Mouse (Mus musculus): ENCODE results near the gene Zmym5. TPM values are rescaled to one million over a fixed set of nuclear protein-coding genes. Genes with fewer than 3 reads are reported as not detected.
"Not testable (repeated sequence)": the region's sequence is repeated elsewhere in the genome, so short reads cannot be mapped to it uniquely, and the experiment has no call there.

Zmym5 gene
- 33.8 and 34.5 TPM in 2 replicates for polyA plus RNA-seq (2016; fragmentation: Nextera tagmentation; extraction: Ambion mirVana)

DNA sequence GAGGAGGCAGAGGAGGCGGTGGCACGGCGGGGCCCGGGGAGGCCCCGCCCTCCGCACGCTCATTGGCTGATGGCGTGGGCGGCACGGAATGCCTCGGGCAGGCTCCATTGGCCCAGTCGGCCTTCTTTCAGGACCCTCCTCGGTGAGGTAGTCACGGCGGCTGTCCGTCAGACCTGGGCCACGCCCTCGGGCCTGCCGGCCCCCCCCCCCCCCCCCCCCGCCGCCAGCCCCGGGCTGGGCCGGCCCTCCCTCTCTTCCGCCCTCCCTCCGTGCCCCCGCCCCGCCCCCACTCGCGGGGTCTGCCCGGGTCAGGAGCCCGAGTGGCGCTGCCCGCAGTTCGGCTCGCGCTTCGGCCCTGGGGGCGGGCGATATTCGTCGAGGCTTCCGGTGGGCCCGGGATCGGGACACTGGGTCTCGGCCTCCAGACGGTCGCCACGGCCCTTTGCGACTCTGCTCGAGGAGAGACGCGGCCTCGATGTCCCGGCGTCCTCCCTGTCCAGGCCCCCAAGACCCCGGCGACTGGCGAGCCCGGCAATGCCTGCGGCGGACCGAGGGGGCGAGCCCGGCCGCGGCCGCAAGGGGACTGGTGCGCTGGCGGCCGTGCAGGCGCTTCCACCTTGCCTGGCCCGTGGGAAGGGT is at the start of gene Zmym5:
TSS of gene Zmym5 (minus strand) at position 16 of the 639 bp plus-strand sequence.
- H3K9ac ChIP-seq (replicated peaks): peak within 1 kb of the TSS; percentile 84
- not testable (repeated sequence) for H3K36me3 ChIP-seq, H3K9me3 ChIP-seq, H3K27me3 ChIP-seq
- under 1% methylated on average over 33 of the region's 72 CpGs for WGBS
- peak within 1 kb of the TSS; percentile 97 for H3K27ac ChIP-seq
- peak; percentile 97 for ATAC-seq (ENCODE audit: insufficient number of reproducible peaks, insufficient read depth, low FRiP score, low TSS enrichment, low read depth)
- peaks cover 15% of the 10 kb centered on the region; the same call in 1 of the 2 replicates for H3K4me1 ChIP-seq (replicated peaks)
- H3K4me2 ChIP-seq: peak within 1 kb of the TSS; percentile 65
- peak within 1 kb of the TSS; percentile 76 for H3K4me3 ChIP-seq (replicated peaks)

DNA sequence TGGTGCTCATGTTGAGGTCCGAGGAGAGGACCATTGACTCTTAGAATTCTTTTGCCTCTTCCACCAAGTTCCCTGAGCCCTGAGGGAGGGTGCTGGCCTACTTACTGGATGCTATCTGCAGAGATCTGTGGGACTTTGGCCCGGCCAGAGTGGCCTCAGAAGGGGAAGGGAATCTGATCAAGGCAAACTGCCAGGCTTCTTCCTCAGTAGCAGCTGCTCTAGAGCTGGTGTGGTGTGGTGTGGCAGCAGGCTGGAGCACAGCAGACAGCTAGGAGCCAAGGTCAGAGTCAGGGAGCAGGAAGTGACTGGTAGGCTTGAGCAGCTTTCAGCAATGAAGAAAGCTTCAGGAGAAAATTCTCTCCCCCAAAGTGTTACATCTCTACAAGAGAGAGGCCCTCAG is 38.2 kb upstream of the Zmym5 start:
- 79% methylated on average over 2 of the region's 2 CpGs for WGBS

DNA sequence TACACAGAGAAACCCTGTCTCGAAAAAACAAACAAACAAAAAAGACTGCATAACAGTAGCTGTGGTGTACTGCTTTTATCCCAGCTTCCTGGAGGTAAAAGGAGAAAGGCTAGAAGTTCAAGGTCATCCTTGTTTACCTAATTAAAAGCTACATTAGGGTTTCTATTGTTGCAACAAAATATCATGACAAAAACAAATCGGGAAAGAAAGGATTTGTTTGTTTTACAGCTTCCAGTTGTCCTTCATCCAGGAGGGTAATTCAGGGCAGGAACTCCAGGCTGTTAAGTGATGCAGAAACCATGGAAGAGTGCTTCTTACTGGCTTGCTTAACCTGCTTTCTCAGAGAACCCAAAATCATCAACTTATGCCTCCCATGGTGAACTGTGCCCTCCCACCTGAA is 36.8 kb upstream of the Zmym5 start:
- H3K9me3 ChIP-seq: peaks cover 4% of the 10 kb centered on the region; the same call in 1 of the 2 replicates
- no peaks in the 10 kb centered on the region for H3K36me3 ChIP-seq
- WGBS: 57% methylated on average over 2 of the region's 2 CpGs
- no peak overlapping the region for H3K27ac ChIP-seq
- no peak overlapping the region for H3K4me2 ChIP-seq
- H3K4me3 ChIP-seq (replicated peaks): no peak overlapping the region
- ATAC-seq (ENCODE audit: insufficient number of reproducible peaks, insufficient read depth, low FRiP score, low TSS enrichment, low read depth): no peak
- no peak overlapping the region for H3K9ac ChIP-seq (replicated peaks)
- peaks cover 9% of the 10 kb centered on the region for H3K4me1 ChIP-seq (replicated peaks)
- no peaks in the 10 kb centered on the region for H3K27me3 ChIP-seq

More for the DNA sequence above, 38.2 kb upstream of the Zmym5 start:
- Histone ChIP-seq H3K27ac (no peak overlapping the region), H3K27me3 (no peaks in the 10 kb centered on the region), H3K4me1 (replicated peaks) (peaks cover under 1% of the 10 kb centered on the region; the same call in 1 of the 2 replicates), H3K9me3 (peaks cover 18% of the 10 kb centered on the region), H3K4me3 (replicated peaks) (no peak overlapping the region), H3K9ac (replicated peaks) (no peak overlapping the region), H3K36me3 (no peaks in the 10 kb centered on the region), H3K4me2 (no peak overlapping the region)
- no peak for ATAC-seq (ENCODE audit: insufficient number of reproducible peaks, insufficient read depth, low FRiP score, low TSS enrichment, low read depth)

DNA sequence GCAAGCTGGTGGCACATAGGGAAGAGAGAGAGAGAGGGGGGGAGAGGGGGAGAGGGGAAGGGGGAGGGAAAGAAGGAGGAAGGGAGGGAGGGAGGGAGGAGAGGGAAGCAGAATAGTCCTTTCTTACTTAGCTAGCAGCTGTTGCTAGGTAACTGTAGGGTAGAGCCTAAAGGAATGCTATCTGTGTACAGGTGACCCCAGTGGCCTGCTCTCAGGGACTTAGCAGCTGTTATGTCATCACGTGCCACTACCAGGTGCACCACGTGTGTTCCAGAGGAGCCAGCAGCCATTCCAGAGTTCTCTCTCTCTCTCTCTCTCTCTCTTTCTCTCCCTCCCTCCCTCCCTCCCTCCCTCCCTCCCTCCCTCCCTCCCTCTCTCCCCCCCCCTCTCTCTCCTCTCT is 33.0 kb upstream of the Zmym5 start:
- Histone ChIP-seq H3K9ac (replicated peaks) (no peak overlapping the region), H3K4me2 (no peak overlapping the region), H3K36me3 (no peaks in the 10 kb centered on the region), H3K9me3 (no peaks in the 10 kb centered on the region), H3K4me3 (replicated peaks) (no peak overlapping the region), H3K4me1 (replicated peaks) (peaks cover 9% of the 10 kb centered on the region), H3K27me3 (no peaks in the 10 kb centered on the region), H3K27ac (no peak overlapping the region)
- WGBS: 27% methylated on average over 2 of the region's 2 CpGs
- no peak for ATAC-seq (ENCODE audit: insufficient number of reproducible peaks, insufficient read depth, low FRiP score, low TSS enrichment, low read depth)

DNA sequence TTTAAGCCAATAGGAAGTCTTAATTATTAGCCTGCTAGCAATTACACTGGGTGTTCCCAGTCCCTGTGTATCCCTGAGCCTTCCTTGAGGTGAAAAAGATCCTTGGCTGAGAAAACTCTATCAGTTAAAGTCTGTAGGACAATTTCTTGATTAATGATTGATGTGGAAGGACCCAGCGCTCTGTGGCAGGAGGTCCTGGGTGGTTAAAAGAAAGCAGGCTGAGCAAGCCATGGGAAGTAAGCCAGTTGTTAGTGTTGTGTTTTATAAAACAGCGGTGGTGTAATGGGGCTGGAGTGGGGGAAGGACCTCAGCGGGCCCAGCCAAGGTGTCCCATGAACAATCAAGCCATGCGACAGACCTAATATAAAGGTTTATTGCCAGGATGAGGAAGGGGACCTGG is 32.5 kb upstream of the Zmym5 start:
- Histone ChIP-seq H3K4me2 (no peak overlapping the region), H3K27me3 (no peaks in the 10 kb centered on the region), H3K9me3 (no peaks in the 10 kb centered on the region), H3K4me3 (replicated peaks) (no peak overlapping the region), H3K36me3 (no peaks in the 10 kb centered on the region), H3K27ac (no peak overlapping the region), H3K4me1 (replicated peaks) (peaks cover 9% of the 10 kb centered on the region), H3K9ac (replicated peaks) (no peak overlapping the region)
- WGBS: 40% methylated on average over 4 of the region's 4 CpGs
- no peak for ATAC-seq (ENCODE audit: insufficient number of reproducible peaks, insufficient read depth, low FRiP score, low TSS enrichment, low read depth)

DNA sequence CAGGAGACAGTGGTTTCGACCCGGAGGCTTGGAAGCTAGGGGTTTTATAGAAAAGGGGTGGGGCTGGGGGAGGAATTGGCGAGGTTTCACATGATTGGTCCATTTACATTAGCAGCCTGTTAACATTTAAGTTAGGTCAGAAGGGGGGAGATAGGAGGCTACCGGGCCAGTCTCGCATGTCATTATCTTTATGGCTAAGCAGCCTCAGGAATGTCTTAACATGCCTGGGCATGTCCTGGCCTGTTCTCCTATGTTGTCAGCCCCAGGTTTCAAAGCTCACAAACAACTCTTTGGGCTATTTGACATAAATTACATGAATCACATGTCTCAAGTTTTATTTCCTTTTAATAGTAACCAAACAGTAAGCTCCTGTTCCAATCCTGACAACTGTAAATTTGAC is 23.1 kb upstream of the Zmym5 start:
- WGBS: 82% methylated on average over 5 of the region's 5 CpGs
- H3K27me3 ChIP-seq; H3K9me3 ChIP-seq; H3K36me3 ChIP-seq; ATAC-seq (ENCODE audit: insufficient number of reproducible peaks, insufficient read depth, low FRiP score, low TSS enrichment, low read depth); H3K4me3 ChIP-seq (replicated peaks); H3K9ac ChIP-seq (replicated peaks); H3K27ac ChIP-seq; H3K4me2 ChIP-seq: not testable (repeated sequence)
- H3K4me1 ChIP-seq (replicated peaks): peaks cover 13% of the 10 kb centered on the region

DNA sequence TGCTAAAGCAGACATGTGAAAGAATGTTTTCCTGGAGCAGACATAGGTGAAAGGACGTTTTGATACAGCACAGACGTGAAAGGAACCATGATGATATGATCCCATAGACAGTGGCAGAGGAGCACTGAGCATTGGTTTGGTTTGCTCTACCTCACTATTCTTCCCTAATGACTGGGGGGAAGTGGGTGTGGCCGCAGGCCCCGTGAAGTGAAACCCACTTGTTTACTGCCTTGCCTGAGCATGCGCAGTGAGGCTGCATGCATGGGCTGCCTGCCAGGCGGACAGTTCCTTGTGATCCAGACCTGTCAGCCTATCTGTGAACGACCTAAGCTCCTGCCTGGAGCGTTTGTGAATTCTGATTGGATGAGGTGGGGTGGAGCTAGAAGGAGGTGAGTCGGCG is 21.7 kb upstream of the Zmym5 start:
- WGBS: 69% methylated on average over 10 of the region's 10 CpGs
- Histone ChIP-seq H3K4me1 (replicated peaks) (peaks cover 13% of the 10 kb centered on the region), H3K27ac (peak overlapping the region; percentile 64; the same call in 1 of the 2 replicates)
- not testable (repeated sequence) for H3K4me3 ChIP-seq (replicated peaks); H3K4me2 ChIP-seq; H3K9ac ChIP-seq (replicated peaks); H3K27me3 ChIP-seq; H3K36me3 ChIP-seq; ATAC-seq (ENCODE audit: insufficient number of reproducible peaks, insufficient read depth, low FRiP score, low TSS enrichment, low read depth); H3K9me3 ChIP-seq

DNA sequence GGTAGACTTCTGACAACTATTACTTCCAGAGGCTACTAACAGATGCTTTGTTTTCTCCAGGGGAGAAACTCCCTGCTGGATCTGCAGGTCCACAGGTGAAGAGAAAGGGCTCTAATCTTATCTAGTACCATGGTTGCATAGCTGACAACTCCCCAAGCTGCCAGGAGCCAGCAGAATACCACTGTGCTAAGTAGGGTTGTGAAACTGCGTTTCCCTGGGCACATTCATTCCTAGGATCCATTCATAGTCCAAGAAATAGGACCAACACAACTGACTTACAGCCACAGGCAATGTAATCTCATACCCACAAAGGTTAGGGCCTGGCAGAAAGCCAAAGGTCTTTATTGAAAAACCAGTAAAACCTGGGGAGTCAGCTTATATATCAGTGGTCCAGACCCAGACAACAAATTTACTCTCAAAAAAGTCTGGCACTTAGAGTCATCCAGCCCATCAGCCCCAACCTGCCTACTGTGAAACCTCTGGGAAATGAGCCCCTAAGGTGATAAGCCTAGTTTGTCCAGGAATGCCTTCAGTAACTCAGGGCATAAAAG is 21.1 kb upstream of the Zmym5 start:
- Histone ChIP-seq H3K27me3 (no peaks in the 10 kb centered on the region), H3K4me1 (replicated peaks) (peaks cover 13% of the 10 kb centered on the region), H3K9ac (replicated peaks) (no peak overlapping the region), H3K4me2 (no peak overlapping the region), H3K27ac (peak overlapping the region; percentile 64; the same call in 1 of the 2 replicates), H3K9me3 (0 out of 2 replicates have a peak, but pooled peaks cover 10% of the 10 kb centered on the region), H3K36me3 (no peaks in the 10 kb centered on the region), H3K4me3 (replicated peaks) (no peak overlapping the region)
- ATAC-seq (ENCODE audit: insufficient number of reproducible peaks, insufficient read depth, low FRiP score, low TSS enrichment, low read depth): peak; percentile 47; the same call in 1 of the 2 replicates
- 32% methylated on average over 1 of the region's 1 CpGs for WGBS

DNA sequence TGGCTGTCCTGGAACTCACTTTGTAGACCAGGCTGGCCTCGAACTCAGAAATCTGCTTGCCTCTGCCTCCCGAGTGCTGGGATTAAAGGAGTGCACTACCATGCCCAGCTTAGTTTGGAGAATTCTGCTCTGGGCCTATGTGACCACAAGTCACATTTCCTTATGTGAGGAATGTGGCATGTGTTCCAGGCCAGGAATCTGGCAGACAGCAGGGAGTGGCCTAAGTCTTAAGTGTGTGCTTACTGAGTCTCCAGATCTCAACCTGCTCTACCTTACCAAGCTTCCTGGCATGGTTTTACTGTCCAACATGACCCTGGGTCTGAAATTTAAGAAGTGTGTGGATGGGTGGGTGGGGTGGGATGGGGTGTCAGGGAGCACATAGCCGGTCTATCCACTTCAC is 20.6 kb upstream of the Zmym5 start:
- peak overlapping the region; percentile 62; the same call in 1 of the 2 replicates for H3K27ac ChIP-seq
- 84% methylated on average over 3 of the region's 3 CpGs for WGBS
- H3K4me2 ChIP-seq: no peak overlapping the region
- no peak; the same call in 1 of the 2 replicates for ATAC-seq (ENCODE audit: insufficient number of reproducible peaks, insufficient read depth, low FRiP score, low TSS enrichment, low read depth)
- H3K9ac ChIP-seq (replicated peaks): no peak overlapping the region
- H3K36me3 ChIP-seq: no peaks in the 10 kb centered on the region
- H3K9me3 ChIP-seq: 0 out of 2 replicates have a peak, but pooled peaks cover 10% of the 10 kb centered on the region
- H3K4me1 ChIP-seq (replicated peaks): peaks cover 13% of the 10 kb centered on the region
- H3K4me3 ChIP-seq (replicated peaks): no peak overlapping the region
- no peaks in the 10 kb centered on the region for H3K27me3 ChIP-seq

DNA sequence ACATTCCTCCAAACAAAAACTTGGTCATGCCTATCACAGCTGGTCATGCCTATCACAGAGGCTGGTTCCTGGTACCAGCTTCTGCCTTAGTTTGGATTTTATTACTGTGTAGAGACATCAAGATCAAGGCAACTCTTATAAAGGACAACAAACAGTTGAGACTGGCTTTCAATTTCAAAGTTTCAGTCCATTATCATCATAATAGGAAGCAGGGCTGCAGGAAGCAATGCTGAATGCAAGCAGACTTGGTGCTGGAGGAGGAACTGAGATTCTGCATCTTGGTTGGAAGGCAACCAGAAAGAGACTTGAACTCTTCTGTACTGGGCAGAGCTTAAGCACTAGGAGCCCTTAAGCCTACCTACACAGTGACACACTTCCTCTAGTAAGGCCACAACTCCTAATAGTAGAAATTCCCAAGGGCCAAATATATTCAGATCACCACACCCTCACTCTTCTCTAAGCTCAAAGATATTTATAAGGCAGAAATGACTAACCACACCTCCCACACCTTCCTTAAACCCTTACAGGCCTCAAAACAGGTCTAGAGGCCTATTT is 19.1 kb upstream of the Zmym5 start:
- Histone ChIP-seq H3K27ac (no peak overlapping the region), H3K9ac (replicated peaks) (no peak overlapping the region), H3K9me3 (0 out of 2 replicates have a peak, but pooled peaks cover 10% of the 10 kb centered on the region), H3K4me1 (replicated peaks) (peaks cover 13% of the 10 kb centered on the region), H3K4me2 (no peak overlapping the region), H3K36me3 (no peaks in the 10 kb centered on the region), H3K27me3 (no peaks in the 10 kb centered on the region), H3K4me3 (replicated peaks) (no peak overlapping the region)
- ATAC-seq (ENCODE audit: insufficient number of reproducible peaks, insufficient read depth, low FRiP score, low TSS enrichment, low read depth): no peak

DNA sequence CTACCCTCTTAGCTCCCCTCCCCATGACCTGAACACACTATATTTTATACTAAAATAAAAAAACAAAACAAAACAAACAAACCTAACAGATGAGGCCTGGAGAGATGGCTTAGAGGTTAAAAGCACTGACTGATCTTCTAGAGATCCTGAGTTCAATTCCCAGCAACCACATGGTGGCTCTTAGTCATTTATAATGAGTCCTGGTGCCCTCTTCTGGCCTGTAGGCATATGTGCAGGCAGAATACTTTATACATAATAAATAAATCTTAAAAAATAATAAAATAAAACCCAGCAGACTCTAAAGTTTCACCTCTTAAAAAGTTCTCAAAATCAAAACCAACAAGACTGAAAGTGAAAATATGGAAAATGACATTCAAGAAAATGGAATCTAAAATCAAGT is 13.0 kb upstream of the Zmym5 start:
- ATAC-seq (ENCODE audit: insufficient number of reproducible peaks, insufficient read depth, low FRiP score, low TSS enrichment, low read depth): no peak

More for the DNA sequence above, 13.0 kb upstream of the Zmym5 start:
- Histone ChIP-seq H3K4me2 (no peak overlapping the region), H3K36me3 (no peaks in the 10 kb centered on the region), H3K27me3 (no peaks in the 10 kb centered on the region), H3K4me1 (replicated peaks) (no peaks in the 10 kb centered on the region), H3K4me3 (replicated peaks) (no peak overlapping the region), H3K9me3 (no peaks in the 10 kb centered on the region), H3K27ac (no peak overlapping the region), H3K9ac (replicated peaks) (no peak overlapping the region)

Measured in limb, embryonic 12.5 days (tissue).